Mouse (Mus musculus): Measurements from ENCODE around the gene Fgfr2. TPM values are rescaled to one million over a fixed set of nuclear protein-coding genes. Genes with fewer than 3 reads are reported as not detected.

Gene Fgfr2
- polyA plus RNA-seq, 1 experiment, result 1.7 TPM

- Histone ChIP-seq H3K4me3 (ENCODE audit: insufficient read depth, poor library complexity, severe bottlenecking) (no peak overlapping the region), H3K36me3 (ENCODE audit: control insufficient read depth, insufficient read depth) (peaks cover 32% of the 10 kb centered on the region), H3K27me3 (ENCODE audit: control insufficient read depth, insufficient read depth, insufficient read length) (no peaks in the 10 kb centered on the region), H3K79me3 (ENCODE audit: low read depth) (no peaks in the 10 kb centered on the region), H3K79me2 (ENCODE audit: control insufficient read depth, insufficient read depth) (no peaks in the 10 kb centered on the region), H3ac (ENCODE audit: control insufficient read depth, insufficient read length, low read depth) (no peak overlapping the region)
- TF ChIP-seq FOSL1 (IDR thresholded peaks at IDR 0.05; ENCODE audit: insufficient read depth, low read length, poor library complexity, severe bottlenecking) (no peak), MYOD1 (IDR thresholded peaks at IDR 0.05; ENCODE audit: control insufficient read depth, insufficient read length, low read depth) (no peak), MAX (IDR thresholded peaks at IDR 0.05) (no peak), MYOG (IDR thresholded peaks at IDR 0.05; ENCODE audit: control insufficient read depth, extremely low read depth, insufficient read length) (no peak), CEBPB (IDR thresholded peaks at IDR 0.05; ENCODE audit: low read depth) (no peak), USF1 (IDR thresholded peaks at IDR 0.05; ENCODE audit: low read depth) (no peak)
These were observed 240.8 kb downstream of the Fgfr2 start for GRCm38 (mm10) chr7:132882343-132882742.

GRCm38 (mm10) chr7:132880276-132880675 lies 242.9 kb downstream of the Fgfr2 start:
- no peak overlapping the region for H3ac ChIP-seq (ENCODE audit: control insufficient read depth, insufficient read length, low read depth)
- no peak overlapping the region for H3K4me3 ChIP-seq (ENCODE audit: insufficient read depth, poor library complexity, severe bottlenecking)
- H3K79me3 ChIP-seq (ENCODE audit: low read depth), result no peaks in the 10 kb centered on the region
- H3K27me3 ChIP-seq (ENCODE audit: control insufficient read depth, insufficient read depth, insufficient read length), result no peaks in the 10 kb centered on the region
- no peaks in the 10 kb centered on the region for H3K79me2 ChIP-seq (ENCODE audit: control insufficient read depth, insufficient read depth)
- H3K36me3 ChIP-seq (ENCODE audit: control insufficient read depth, insufficient read depth), result peaks cover 49% of the 10 kb centered on the region
- no peak for TF ChIP-seq CTCF (IDR thresholded peaks at IDR 0.05; ENCODE audit: control insufficient read depth, insufficient read depth, insufficient read length)
- no peak for TF ChIP-seq MYOG (IDR thresholded peaks at IDR 0.05; ENCODE audit: control insufficient read depth, extremely low read depth, insufficient read length)
- no peak for TF ChIP-seq CEBPB (IDR thresholded peaks at IDR 0.05; ENCODE audit: low read depth)
- TF ChIP-seq MAX (IDR thresholded peaks at IDR 0.05), result no peak
- no peak for TF ChIP-seq MYOD1 (IDR thresholded peaks at IDR 0.05; ENCODE audit: control insufficient read depth, insufficient read length, low read depth)
- no peak for TF ChIP-seq USF1 (IDR thresholded peaks at IDR 0.05; ENCODE audit: low read depth)
- TF ChIP-seq FOSL1 (IDR thresholded peaks at IDR 0.05; ENCODE audit: insufficient read depth, low read length, poor library complexity, severe bottlenecking), result no peak

- Histone ChIP-seq H3K4me3 (ENCODE audit: insufficient read depth, poor library complexity, severe bottlenecking) (no peak overlapping the region), H3K79me3 (ENCODE audit: low read depth) (no peaks in the 10 kb centered on the region), H3ac (ENCODE audit: control insufficient read depth, insufficient read length, low read depth) (no peak overlapping the region), H3K79me2 (ENCODE audit: control insufficient read depth, insufficient read depth) (no peaks in the 10 kb centered on the region), H3K27me3 (ENCODE audit: control insufficient read depth, insufficient read depth, insufficient read length) (no peaks in the 10 kb centered on the region), H3K36me3 (ENCODE audit: control insufficient read depth, insufficient read depth) (peaks cover 43% of the 10 kb centered on the region)
- TF ChIP-seq MAX (IDR thresholded peaks at IDR 0.05) (no peak), MYOD1 (IDR thresholded peaks at IDR 0.05; ENCODE audit: control insufficient read depth, insufficient read length, low read depth) (no peak), MYOG (IDR thresholded peaks at IDR 0.05; ENCODE audit: control insufficient read depth, extremely low read depth, insufficient read length) (no peak), FOSL1 (IDR thresholded peaks at IDR 0.05; ENCODE audit: insufficient read depth, low read length, poor library complexity, severe bottlenecking) (no peak), CTCF (IDR thresholded peaks at IDR 0.05; ENCODE audit: control insufficient read depth, insufficient read depth, insufficient read length) (no peak), CEBPB (IDR thresholded peaks at IDR 0.05; ENCODE audit: low read depth) (no peak), USF1 (IDR thresholded peaks at IDR 0.05; ENCODE audit: low read depth) (no peak)
These were observed 247.6 kb downstream of the Fgfr2 start for GRCm38 (mm10) chr7:132875391-132876086.

GRCm38 (mm10) chr7:132873043-132873442 lies 250.1 kb downstream of the Fgfr2 start:
- Histone ChIP-seq H3K4me3 (ENCODE audit: insufficient read depth, poor library complexity, severe bottlenecking) (no peak overlapping the region), H3K79me3 (ENCODE audit: low read depth) (no peaks in the 10 kb centered on the region), H3ac (ENCODE audit: control insufficient read depth, insufficient read length, low read depth) (no peak overlapping the region), H3K79me2 (ENCODE audit: control insufficient read depth, insufficient read depth) (no peaks in the 10 kb centered on the region), H3K27me3 (ENCODE audit: control insufficient read depth, insufficient read depth, insufficient read length) (no peaks in the 10 kb centered on the region), H3K36me3 (ENCODE audit: control insufficient read depth, insufficient read depth) (peaks cover 48% of the 10 kb centered on the region)
- TF ChIP-seq CEBPB (IDR thresholded peaks at IDR 0.05; ENCODE audit: low read depth), result no peak
- no peak for TF ChIP-seq FOSL1 (IDR thresholded peaks at IDR 0.05; ENCODE audit: insufficient read depth, low read length, poor library complexity, severe bottlenecking)
- TF ChIP-seq MYOD1 (IDR thresholded peaks at IDR 0.05; ENCODE audit: control insufficient read depth, insufficient read length, low read depth), result no peak
- no peak for TF ChIP-seq CTCF (IDR thresholded peaks at IDR 0.05; ENCODE audit: control insufficient read depth, insufficient read depth, insufficient read length)
- TF ChIP-seq MYOG (IDR thresholded peaks at IDR 0.05; ENCODE audit: control insufficient read depth, extremely low read depth, insufficient read length), result no peak
- TF ChIP-seq USF1 (IDR thresholded peaks at IDR 0.05; ENCODE audit: low read depth), result no peak
- no peak for TF ChIP-seq MAX (IDR thresholded peaks at IDR 0.05)

- H3K79me2 ChIP-seq (ENCODE audit: control insufficient read depth, insufficient read depth), result peaks cover 31% of the 10 kb centered on the region
- no peak overlapping the region for H3K4me3 ChIP-seq (ENCODE audit: insufficient read depth, poor library complexity, severe bottlenecking)
- H3ac ChIP-seq (ENCODE audit: control insufficient read depth, insufficient read length, low read depth), result no peak overlapping the region
- peaks cover 11% of the 10 kb centered on the region for H3K79me3 ChIP-seq (ENCODE audit: low read depth)
- H3K36me3 ChIP-seq (ENCODE audit: control insufficient read depth, insufficient read depth), result peaks cover 10% of the 10 kb centered on the region
- TF ChIP-seq CEBPB (IDR thresholded peaks at IDR 0.05; ENCODE audit: low read depth) (no peak), FOSL1 (IDR thresholded peaks at IDR 0.05; ENCODE audit: insufficient read depth, low read length, poor library complexity, severe bottlenecking) (no peak), CTCF (IDR thresholded peaks at IDR 0.05; ENCODE audit: control insufficient read depth, insufficient read depth, insufficient read length) (no peak), USF1 (IDR thresholded peaks at IDR 0.05; ENCODE audit: low read depth) (no peak), MAX (IDR thresholded peaks at IDR 0.05) (no peak), MYOG (IDR thresholded peaks at IDR 0.05; ENCODE audit: control insufficient read depth, extremely low read depth, insufficient read length) (no peak), MYOD1 (IDR thresholded peaks at IDR 0.05; ENCODE audit: control insufficient read depth, insufficient read length, low read depth) (no peak)
- H3K27me3 ChIP-seq (ENCODE audit: control insufficient read depth, insufficient read depth, insufficient read length), result no peaks in the 10 kb centered on the region
These were observed 256.8 kb downstream of the Fgfr2 start for GRCm38 (mm10) chr7:132866316-132866715.
